Mouse (Mus musculus): Measurements from ENCODE around the gene Asic3. TPM values are rescaled to one million over a fixed set of nuclear protein-coding genes. Genes with fewer than 3 reads are reported as not detected.
A peak's percentile ranks its signal among the peaks of the same experiment; 100 is the strongest.

The Asic3 gene
- polyA plus RNA-seq, 1 experiment from 2014 or later = 0.58 TPM

GRCm38 (mm10) chr5:24374216-24374615 is 39.0 kb upstream of the Asic3 start:
- Histone ChIP-seq H3K9ac (replicated peaks; ENCODE audit: low read depth, low read length) (no peak overlapping the region), H3K36me3 (ENCODE audit: control insufficient read depth, insufficient read depth, low read length) (no peaks in the 10 kb centered on the region), H3K4me1 (ENCODE audit: control insufficient read depth, insufficient read depth, low read length) (no peaks in the 10 kb centered on the region), H3K9me3 (ENCODE audit: control insufficient read depth, low read length) (no peaks in the 10 kb centered on the region), H3K4me3 (ENCODE audit: low read depth, low read length) (no peak overlapping the region), H3K27ac (ENCODE audit: low read depth, low read length) (no peak overlapping the region), H3K27me3 (ENCODE audit: control insufficient read depth, insufficient read depth, low read length) (no peaks in the 10 kb centered on the region), H3K4me2 (ENCODE audit: low read depth, low read length) (no peak overlapping the region)
- ATAC-seq (ENCODE audit: low read depth) = no peak
- 66% methylated on average over 6 of the region's 6 CpGs for WGBS

GRCm38 (mm10) chr5:24374666-24375328 is 38.4 kb upstream of the Asic3 start:
- no peaks in the 10 kb centered on the region for H3K27me3 ChIP-seq (ENCODE audit: control insufficient read depth, insufficient read depth, low read length)
- H3K27ac ChIP-seq (ENCODE audit: low read depth, low read length) = no peak overlapping the region
- H3K9me3 ChIP-seq (ENCODE audit: control insufficient read depth, low read length) = no peaks in the 10 kb centered on the region
- no peak overlapping the region for H3K9ac ChIP-seq (replicated peaks; ENCODE audit: low read depth, low read length)
- no peak overlapping the region for H3K4me2 ChIP-seq (ENCODE audit: low read depth, low read length)
- WGBS = 89% methylated on average over 7 of the region's 7 CpGs
- H3K4me1 ChIP-seq (ENCODE audit: control insufficient read depth, insufficient read depth, low read length) = no peaks in the 10 kb centered on the region
- no peak overlapping the region for H3K4me3 ChIP-seq (ENCODE audit: low read depth, low read length)
- no peak for ATAC-seq (ENCODE audit: low read depth)
- H3K36me3 ChIP-seq (ENCODE audit: control insufficient read depth, insufficient read depth, low read length) = no peaks in the 10 kb centered on the region

- no peak for ATAC-seq (ENCODE audit: low read depth)
- Histone ChIP-seq H3K9ac (replicated peaks; ENCODE audit: low read depth, low read length) (no peak overlapping the region), H3K27me3 (ENCODE audit: control insufficient read depth, insufficient read depth, low read length) (no peaks in the 10 kb centered on the region), H3K4me3 (ENCODE audit: low read depth, low read length) (no peak overlapping the region), H3K9me3 (ENCODE audit: control insufficient read depth, low read length) (no peaks in the 10 kb centered on the region), H3K27ac (ENCODE audit: low read depth, low read length) (no peak overlapping the region), H3K4me2 (ENCODE audit: low read depth, low read length) (no peak overlapping the region), H3K36me3 (ENCODE audit: control insufficient read depth, insufficient read depth, low read length) (no peaks in the 10 kb centered on the region), H3K4me1 (ENCODE audit: control insufficient read depth, insufficient read depth, low read length) (0 out of 2 replicates have a peak, but pooled peaks cover 6% of the 10 kb centered on the region)
- 88% methylated on average over 2 of the region's 2 CpGs for WGBS
These were observed 34.5 kb upstream of the Asic3 start for GRCm38 (mm10) chr5:24378700-24379099.

GRCm38 (mm10) chr5:24379501-24379900 is 33.7 kb upstream of the Asic3 start:
- WGBS = 85% methylated on average over 4 of the region's 4 CpGs
- no peak for ATAC-seq (ENCODE audit: low read depth)
- H3K36me3 ChIP-seq (ENCODE audit: control insufficient read depth, insufficient read depth, low read length) = no peaks in the 10 kb centered on the region
- no peak overlapping the region for H3K4me3 ChIP-seq (ENCODE audit: low read depth, low read length)
- no peak overlapping the region for H3K27ac ChIP-seq (ENCODE audit: low read depth, low read length)
- no peak overlapping the region for H3K9ac ChIP-seq (replicated peaks; ENCODE audit: low read depth, low read length)
- no peaks in the 10 kb centered on the region for H3K27me3 ChIP-seq (ENCODE audit: control insufficient read depth, insufficient read depth, low read length)
- H3K9me3 ChIP-seq (ENCODE audit: control insufficient read depth, low read length) = no peaks in the 10 kb centered on the region
- 0 out of 2 replicates have a peak, but pooled peaks cover 6% of the 10 kb centered on the region for H3K4me1 ChIP-seq (ENCODE audit: control insufficient read depth, insufficient read depth, low read length)
- no peak overlapping the region for H3K4me2 ChIP-seq (ENCODE audit: low read depth, low read length)

- Histone ChIP-seq H3K9ac (replicated peaks; ENCODE audit: low read depth, low read length) (no peak overlapping the region), H3K27ac (ENCODE audit: low read depth, low read length) (no peak overlapping the region), H3K4me3 (ENCODE audit: low read depth, low read length) (no peak overlapping the region), H3K4me2 (ENCODE audit: low read depth, low read length) (no peak overlapping the region), H3K36me3 (ENCODE audit: control insufficient read depth, insufficient read depth, low read length) (no peaks in the 10 kb centered on the region), H3K27me3 (ENCODE audit: control insufficient read depth, insufficient read depth, low read length) (no peaks in the 10 kb centered on the region), H3K4me1 (ENCODE audit: control insufficient read depth, insufficient read depth, low read length) (0 out of 2 replicates have a peak, but pooled peaks cover 6% of the 10 kb centered on the region), H3K9me3 (ENCODE audit: control insufficient read depth, low read length) (no peaks in the 10 kb centered on the region)
- ATAC-seq (ENCODE audit: low read depth) = no peak
- WGBS = 93% methylated on average over 4 of the region's 4 CpGs
These were observed 32.7 kb upstream of the Asic3 start for GRCm38 (mm10) chr5:24380499-24380898.

- Histone ChIP-seq H3K9ac (replicated peaks; ENCODE audit: low read depth, low read length) (no peak overlapping the region), H3K27me3 (ENCODE audit: control insufficient read depth, insufficient read depth, low read length) (no peaks in the 10 kb centered on the region; the same call in 1 of the 2 replicates), H3K4me3 (ENCODE audit: low read depth, low read length) (no peak overlapping the region), H3K36me3 (ENCODE audit: control insufficient read depth, insufficient read depth, low read length) (no peaks in the 10 kb centered on the region), H3K4me1 (ENCODE audit: control insufficient read depth, insufficient read depth, low read length) (0 out of 2 replicates have a peak, but pooled peaks cover 6% of the 10 kb centered on the region), H3K4me2 (ENCODE audit: low read depth, low read length) (no peak overlapping the region), H3K9me3 (ENCODE audit: control insufficient read depth, low read length) (no peaks in the 10 kb centered on the region), H3K27ac (ENCODE audit: low read depth, low read length) (no peak overlapping the region)
- ATAC-seq (ENCODE audit: low read depth) = no peak
- 69% methylated on average over 6 of the region's 6 CpGs for WGBS
These were observed 31.7 kb upstream of the Asic3 start for GRCm38 (mm10) chr5:24381486-24381885.

GRCm38 (mm10) chr5:24381988-24382387 is 31.2 kb upstream of the Asic3 start:
- Histone ChIP-seq H3K4me3 (ENCODE audit: low read depth, low read length) (no peak overlapping the region), H3K9ac (replicated peaks; ENCODE audit: low read depth, low read length) (no peak overlapping the region), H3K9me3 (ENCODE audit: control insufficient read depth, low read length) (no peaks in the 10 kb centered on the region), H3K27ac (ENCODE audit: low read depth, low read length) (no peak overlapping the region), H3K27me3 (ENCODE audit: control insufficient read depth, insufficient read depth, low read length) (no peaks in the 10 kb centered on the region; the same call in 1 of the 2 replicates), H3K4me1 (ENCODE audit: control insufficient read depth, insufficient read depth, low read length) (0 out of 2 replicates have a peak, but pooled peaks cover 6% of the 10 kb centered on the region), H3K36me3 (ENCODE audit: control insufficient read depth, insufficient read depth, low read length) (no peaks in the 10 kb centered on the region), H3K4me2 (ENCODE audit: low read depth, low read length) (no peak overlapping the region)
- ATAC-seq (ENCODE audit: low read depth) = no peak
- WGBS = 67% methylated on average over 2 of the region's 2 CpGs

- peaks cover 18% of the 10 kb centered on the region for H3K4me1 ChIP-seq (ENCODE audit: control insufficient read depth, insufficient read depth, low read length)
- H3K9me3 ChIP-seq (ENCODE audit: control insufficient read depth, low read length) = no peaks in the 10 kb centered on the region
- WGBS = under 1% methylated on average over 34 of the region's 34 CpGs
- no peaks in the 10 kb centered on the region; the same call in none of the 2 replicates for H3K27me3 ChIP-seq (ENCODE audit: control insufficient read depth, insufficient read depth, low read length)
- peak overlapping the region; percentile 67 for H3K9ac ChIP-seq (replicated peaks; ENCODE audit: low read depth, low read length)
- ATAC-seq (ENCODE audit: low read depth) = peak; percentile 85
- peak overlapping the region; percentile 33 for H3K4me3 ChIP-seq (ENCODE audit: low read depth, low read length)
- peak overlapping the region; percentile 55 for H3K27ac ChIP-seq (ENCODE audit: low read depth, low read length)
- H3K36me3 ChIP-seq (ENCODE audit: control insufficient read depth, insufficient read depth, low read length) = no peaks in the 10 kb centered on the region
- H3K4me2 ChIP-seq (ENCODE audit: low read depth, low read length) = peak overlapping the region; percentile 65
These were observed 29.9 kb upstream of the Asic3 start for GRCm38 (mm10) chr5:24383026-24383859.

- 74% methylated on average over 6 of the region's 6 CpGs for WGBS
- no peaks in the 10 kb centered on the region for H3K9me3 ChIP-seq (ENCODE audit: control insufficient read depth, low read length)
- H3K27me3 ChIP-seq (ENCODE audit: control insufficient read depth, insufficient read depth, low read length) = no peaks in the 10 kb centered on the region; the same call in none of the 2 replicates
- H3K27ac ChIP-seq (ENCODE audit: low read depth, low read length) = no peak overlapping the region
- no peak overlapping the region for H3K4me3 ChIP-seq (ENCODE audit: low read depth, low read length)
- H3K36me3 ChIP-seq (ENCODE audit: control insufficient read depth, insufficient read depth, low read length) = no peaks in the 10 kb centered on the region
- ATAC-seq (ENCODE audit: low read depth) = no peak
- no peak overlapping the region for H3K9ac ChIP-seq (replicated peaks; ENCODE audit: low read depth, low read length)
- no peak overlapping the region; the same call in 1 of the 2 replicates for H3K4me2 ChIP-seq (ENCODE audit: low read depth, low read length)
- peaks cover 20% of the 10 kb centered on the region for H3K4me1 ChIP-seq (ENCODE audit: control insufficient read depth, insufficient read depth, low read length)
These were observed 28.8 kb upstream of the Asic3 start for GRCm38 (mm10) chr5:24384407-24384806.
